Mouse (Mus musculus) fibroblast of lung, adult 2 months (primary cell): ENCODE measurements at regions not wholly inside any gene's neighbourhood (a gene's known extent, or its start where the extent isn't known, plus 50 kb on each side); places are given as distances from the start of the nearest gene placed in this dataset.

Experiments used
- DNase-seq: peaks from one replicate; pipeline ENCODE4 v3.0.0-alpha.2; 2011; ENCODE audit warnings: low read depth

DNA sequence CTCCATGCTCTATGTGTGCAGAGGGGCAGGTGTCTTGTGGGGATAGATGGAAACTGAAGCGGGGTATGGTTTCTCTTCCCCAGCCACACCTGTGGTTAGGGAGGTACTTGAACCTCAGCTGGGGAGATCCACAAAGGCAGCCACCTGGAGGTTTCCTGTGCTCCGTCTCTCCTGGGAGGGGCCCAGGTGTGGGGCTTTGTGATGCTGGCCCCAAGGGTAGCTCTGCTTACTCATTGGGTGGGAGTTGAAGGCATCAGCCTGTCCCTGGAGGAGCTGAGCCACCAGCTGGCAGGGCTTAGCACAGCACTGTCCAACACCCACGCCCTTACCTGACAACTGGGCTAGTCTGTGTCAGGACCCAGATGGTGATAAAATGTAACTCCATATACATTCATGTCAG, 81.4 kb downstream of the Lhx2 start:
- DNase-seq = no peak

DNA sequence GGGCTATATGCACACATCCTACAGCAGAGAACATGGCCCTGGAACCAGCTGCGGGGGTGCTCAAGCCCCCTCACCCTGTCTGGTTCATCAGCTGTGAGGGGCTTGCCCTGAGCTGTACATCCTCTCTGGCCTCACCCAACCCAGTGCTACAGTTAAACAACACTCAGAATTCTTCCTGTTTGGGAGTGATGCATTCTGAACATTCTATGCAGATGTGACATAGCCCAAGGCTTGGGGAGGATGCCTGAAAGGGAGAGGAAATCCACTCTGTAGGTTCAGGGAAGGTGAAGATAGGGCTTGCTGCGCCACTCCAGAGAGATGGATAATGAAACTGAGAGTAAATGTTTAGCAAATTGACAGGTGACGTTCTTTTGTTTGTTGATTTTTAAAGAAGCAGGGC, 83.3 kb downstream of the Lhx2 start:
- DNase-seq = no peak

GRCm38 (mm10) chr2:38423886-38424277, 84.8 kb downstream of the Lhx2 start:
- peak; percentile 7 for DNase-seq

- no peak for DNase-seq
These were observed 85.3 kb downstream of the Lhx2 start for GRCm38 (mm10) chr2:38424278-38424931.

- DNase-seq = no peak
These were observed 85.9 kb downstream of the Lhx2 start for GRCm38 (mm10) chr2:38424976-38425375.

GRCm38 (mm10) chr2:38429752-38430378, 81.6 kb upstream of the Nek6 start:
- peak; percentile 43 for DNase-seq

- DNase-seq = peak; percentile 60
These were observed 79.9 kb upstream of the Nek6 start for GRCm38 (mm10) chr2:38431546-38431945.

- no peak for DNase-seq
These were observed 77.7 kb upstream of the Nek6 start for GRCm38 (mm10) chr2:38433736-38434135.

DNA sequence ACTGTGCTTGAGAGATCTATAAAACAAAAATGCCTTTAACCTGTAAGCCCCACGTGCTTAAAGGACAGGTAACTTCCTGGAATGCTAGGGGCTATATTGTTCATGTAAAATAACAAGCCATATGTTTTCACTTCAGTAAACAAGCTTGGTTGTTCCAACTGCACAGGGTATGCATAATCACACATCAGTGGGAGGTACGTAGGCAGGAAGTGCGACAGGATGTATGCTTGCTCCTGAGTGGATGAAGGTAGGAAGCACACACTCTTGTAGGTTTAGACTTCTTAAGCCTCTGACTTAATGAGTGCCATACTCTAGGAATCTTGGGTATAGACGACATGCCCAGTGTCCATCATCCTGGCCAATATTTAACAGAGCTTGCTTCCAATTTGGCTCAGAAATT, 74.7 kb upstream of the Nek6 start:
- no peak for DNase-seq

- DNase-seq = no peak
These were observed 72.3 kb upstream of the Nek6 start for GRCm38 (mm10) chr2:38439191-38439590.

DNA sequence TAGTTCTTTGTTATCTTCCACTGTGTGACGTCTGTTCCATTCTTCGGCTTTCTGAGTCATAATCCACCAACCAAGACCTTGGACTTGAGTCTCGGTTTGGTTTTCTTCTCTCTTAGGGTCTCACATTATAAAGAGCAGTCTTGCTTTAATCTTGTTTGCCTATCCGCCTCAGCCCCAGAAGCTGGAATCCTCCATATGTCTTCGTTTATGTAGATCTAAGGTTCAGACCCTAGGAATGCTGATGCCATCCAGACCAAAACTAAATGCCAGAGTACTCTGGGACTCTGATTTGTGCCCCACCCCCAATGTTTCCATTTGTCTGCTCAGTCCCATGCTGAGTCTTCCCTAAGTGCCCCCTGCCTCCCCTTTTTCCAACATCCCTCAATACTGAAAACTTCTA, 71.5 kb upstream of the Nek6 start:
- DNase-seq = no peak

DNA sequence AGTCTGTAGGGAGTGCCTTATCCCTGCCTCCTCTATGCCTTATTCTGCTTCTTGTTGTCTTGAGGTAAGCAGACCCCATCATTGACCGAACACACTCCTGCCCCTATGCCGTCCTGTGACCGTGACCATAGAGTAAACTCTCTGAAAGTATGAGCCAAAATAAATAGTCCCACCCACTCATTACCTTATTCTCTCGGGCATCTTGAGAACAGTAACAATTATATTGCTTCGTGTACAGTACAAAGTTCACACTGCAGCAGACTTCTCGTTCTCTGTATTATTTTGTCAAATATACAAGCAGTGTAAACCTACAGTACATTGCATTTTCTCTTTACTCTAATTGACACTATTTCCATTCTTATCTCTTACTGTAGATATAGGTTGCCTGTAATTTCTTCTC, 62.4 kb upstream of the Nek6 start:
- no peak for DNase-seq

DNA sequence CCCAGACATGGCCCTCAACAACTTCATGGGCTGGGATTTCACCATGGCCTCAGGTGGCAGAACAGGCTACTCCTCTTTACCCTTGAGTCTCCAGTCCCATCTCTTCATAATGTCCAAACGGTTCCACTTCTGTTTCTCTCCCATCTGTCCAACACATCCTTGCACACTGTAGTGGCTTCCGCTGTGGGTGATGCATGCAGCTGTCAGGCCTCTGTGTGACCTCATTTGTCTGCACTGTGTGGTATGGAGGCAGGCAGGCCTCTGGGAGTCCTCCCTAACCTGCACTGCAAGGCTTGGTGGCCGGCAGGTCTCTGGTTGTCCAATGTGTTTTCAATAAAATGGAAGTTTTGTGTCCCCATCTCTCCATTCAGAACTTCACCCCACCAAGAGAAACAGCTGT, 54.9 kb upstream of the Nek6 start:
- DNase-seq = no peak

GRCm38 (mm10) chr2:38460367-38460766, 51.1 kb upstream of the Nek6 start:
- no peak for DNase-seq

DNA sequence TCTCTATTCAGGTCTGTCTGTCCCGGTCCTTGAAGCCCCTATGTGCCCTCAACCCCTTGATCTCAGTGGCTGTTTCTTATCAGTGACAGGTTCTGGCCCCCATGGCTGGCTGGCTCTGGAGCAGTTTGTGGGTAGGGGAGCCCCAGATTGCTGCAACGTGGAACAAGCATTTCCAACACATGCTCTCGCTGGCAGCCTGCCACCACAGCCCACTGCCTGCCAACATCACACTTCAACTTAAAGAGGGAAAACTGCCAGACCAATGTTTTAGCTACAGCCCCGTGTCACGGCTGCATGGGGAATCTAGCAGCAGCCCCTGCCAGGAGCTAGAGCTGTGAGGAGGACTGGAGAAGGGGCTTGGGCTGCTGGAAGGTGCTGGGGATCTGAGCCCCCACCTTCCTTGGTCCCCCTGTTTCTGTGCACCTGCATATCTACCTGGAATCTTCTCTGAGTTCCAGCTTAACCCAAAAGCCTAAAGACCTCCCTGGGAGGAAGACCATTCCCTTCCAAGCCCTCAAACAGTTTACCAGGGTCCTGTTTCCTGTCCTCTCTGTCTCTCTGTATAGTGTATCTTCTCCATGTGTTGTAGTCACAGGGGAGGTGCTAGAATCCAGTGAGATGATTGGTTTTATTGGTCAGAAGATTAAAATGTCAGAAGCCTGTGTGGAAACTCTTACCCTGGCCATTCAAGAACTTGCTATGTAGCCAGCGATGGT, 50.5 kb upstream of the Nek6 start:
- DNase-seq = no peak
